Mouse (Mus musculus): Measurements from ENCODE around the gene Fbxl12. TPM values are rescaled to one million over a fixed set of nuclear protein-coding genes. Genes with fewer than 3 reads are reported as not detected.
A peak's percentile ranks its signal among the peaks of the same experiment; 100 is the strongest.

Gene Fbxl12
- total RNA-seq (2014; fragmentation: Nextera tagmentation) = 18.2 and 28.0 TPM in 2 replicates
- 3.7 and 6.3 TPM in 2 replicates for total RNA-seq (2017)

DNA sequence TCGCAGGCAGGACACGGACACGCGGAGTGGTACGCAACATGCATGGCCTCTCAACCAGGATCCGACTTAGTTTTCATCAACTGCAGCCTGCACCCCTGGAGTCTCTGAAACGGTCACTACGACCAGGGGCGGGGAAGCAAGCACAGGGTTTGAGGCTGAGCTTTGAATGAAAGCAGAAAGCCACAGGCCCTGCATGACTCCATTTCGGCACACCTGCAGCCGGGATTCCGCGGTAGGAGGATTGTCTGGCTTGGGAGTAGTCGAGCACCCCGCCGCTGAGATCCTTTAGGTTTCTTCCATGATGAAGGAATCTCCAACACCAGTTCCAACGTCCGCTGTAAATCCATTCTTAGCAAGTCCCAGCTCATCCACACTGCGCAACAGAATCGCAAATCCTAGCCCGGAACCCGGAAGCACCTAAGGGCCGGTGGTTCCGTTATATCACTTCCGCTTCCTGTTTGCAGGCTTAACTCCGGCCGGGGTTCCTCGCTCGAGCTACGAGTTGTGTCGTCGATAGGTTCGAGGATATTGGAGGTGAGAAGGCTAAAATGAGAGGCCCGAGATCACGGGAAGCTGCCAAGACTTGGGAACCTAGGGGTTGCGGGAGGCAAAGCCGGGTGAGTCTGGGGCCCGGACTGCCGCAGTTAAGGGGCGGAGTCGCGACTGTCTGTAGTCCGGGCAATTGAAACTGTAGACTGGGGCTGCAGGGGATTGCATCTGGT is at the start of gene Fbxl12:
Gene Fbxl12 (minus strand): TSS at position 408 of the 722 bp plus-strand sequence.
- ATAC-seq (replicated peaks; ENCODE audit: poor library complexity, severe bottlenecking) = peak; percentile 53

- no peak for ATAC-seq (replicated peaks; ENCODE audit: poor library complexity, severe bottlenecking)
Measured at GRCm38 (mm10) chr9:20692863-20693262, 48.3 kb upstream of the Fbxl12 start.

DNA sequence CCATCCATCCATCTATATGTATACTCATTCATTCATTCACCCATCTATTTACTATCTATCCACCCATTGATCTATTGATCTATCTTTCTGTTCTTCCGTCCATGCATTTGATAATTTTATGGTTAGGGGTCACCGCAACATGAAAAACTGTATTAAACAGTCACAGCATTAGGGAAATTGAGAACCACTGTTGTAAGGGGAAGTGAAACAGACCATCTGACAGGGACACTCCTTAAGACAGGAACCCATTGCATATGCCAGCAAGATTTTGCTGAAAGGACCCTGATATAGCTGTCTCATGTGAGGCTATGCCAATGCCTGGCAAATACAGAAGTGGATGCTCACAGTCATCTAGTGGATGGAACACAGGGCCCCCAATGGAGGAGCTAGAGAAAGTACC is 45.9 kb upstream of the Fbxl12 start:
- peak; percentile 86 for ATAC-seq (replicated peaks; ENCODE audit: poor library complexity, severe bottlenecking)

- ATAC-seq (replicated peaks; ENCODE audit: poor library complexity, severe bottlenecking) = no peak
Measured at GRCm38 (mm10) chr9:20689913-20690312, 45.3 kb upstream of the Fbxl12 start.

- no peak for ATAC-seq (replicated peaks; ENCODE audit: poor library complexity, severe bottlenecking)
Measured at GRCm38 (mm10) chr9:20689403-20689802, 44.8 kb upstream of the Fbxl12 start.

- no peak for ATAC-seq (replicated peaks; ENCODE audit: poor library complexity, severe bottlenecking)
Measured at GRCm38 (mm10) chr9:20685081-20685861, 40.7 kb upstream of the Fbxl12 start.

GRCm38 (mm10) chr9:20682389-20682722 is 37.8 kb upstream of the Fbxl12 start:
- ATAC-seq (replicated peaks; ENCODE audit: poor library complexity, severe bottlenecking) = no peak

- no peak for ATAC-seq (replicated peaks; ENCODE audit: poor library complexity, severe bottlenecking)
Measured at GRCm38 (mm10) chr9:20681546-20682388, 37.2 kb upstream of the Fbxl12 start.

GRCm38 (mm10) chr9:20680378-20680958 is 35.9 kb upstream of the Fbxl12 start:
- ATAC-seq (replicated peaks; ENCODE audit: poor library complexity, severe bottlenecking) = no peak

DNA sequence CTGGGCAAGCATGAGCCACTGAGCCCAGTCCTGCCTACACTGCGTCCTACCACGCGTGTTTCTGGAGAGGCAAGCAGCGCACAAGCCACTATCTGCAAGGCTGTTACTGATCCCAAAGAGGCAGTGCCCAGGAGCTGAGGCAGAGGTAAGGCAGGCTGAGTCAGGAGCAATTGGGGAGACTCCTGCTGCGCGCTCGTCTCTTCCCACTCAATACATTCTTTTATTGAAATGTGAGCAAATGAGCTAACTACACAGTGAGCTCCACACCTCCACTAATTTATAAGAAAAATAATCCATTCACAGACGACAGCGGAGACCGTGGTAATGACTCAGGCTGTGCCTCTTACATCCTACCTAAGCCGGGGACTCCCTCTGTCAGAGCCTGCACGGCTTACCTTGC is 33.3 kb upstream of the Fbxl12 start:
- no peak for ATAC-seq (replicated peaks; ENCODE audit: poor library complexity, severe bottlenecking)

GRCm38 (mm10) chr9:20672047-20672446 is 27.5 kb upstream of the Fbxl12 start:
- ATAC-seq (replicated peaks; ENCODE audit: poor library complexity, severe bottlenecking) = peak; percentile 60

- no peak for ATAC-seq (replicated peaks; ENCODE audit: poor library complexity, severe bottlenecking)
Measured at GRCm38 (mm10) chr9:20668065-20668464, 23.5 kb upstream of the Fbxl12 start.

GRCm38 (mm10) chr9:20666510-20667034 is 22.0 kb upstream of the Fbxl12 start:
- ATAC-seq (replicated peaks; ENCODE audit: poor library complexity, severe bottlenecking) = no peak

GRCm38 (mm10) chr9:20665925-20666324 is 21.4 kb upstream of the Fbxl12 start:
- no peak for ATAC-seq (replicated peaks; ENCODE audit: poor library complexity, severe bottlenecking)

- ATAC-seq (replicated peaks; ENCODE audit: poor library complexity, severe bottlenecking) = no peak
Measured at GRCm38 (mm10) chr9:20664982-20665637, 20.5 kb upstream of the Fbxl12 start.

DNA sequence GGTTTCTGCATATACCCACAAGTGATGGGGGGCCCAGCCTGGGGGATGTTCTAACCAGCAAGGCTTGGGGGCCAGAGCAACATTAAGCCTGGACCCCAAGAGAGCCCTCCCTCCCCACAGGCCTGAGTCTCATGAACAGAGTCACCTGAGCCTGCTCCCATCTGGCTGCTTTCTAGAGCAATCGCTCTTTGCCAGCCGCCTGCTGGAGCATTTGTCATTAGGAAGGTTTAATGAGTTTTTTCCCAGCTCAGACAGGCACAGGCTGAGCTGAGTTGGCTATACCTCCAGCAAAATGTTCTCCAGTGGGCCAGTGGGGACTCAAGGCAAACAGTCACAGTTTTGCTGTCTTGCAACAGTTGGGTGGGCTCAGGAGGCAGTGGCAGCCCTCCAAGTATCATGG is 19.8 kb upstream of the Fbxl12 start:
- ATAC-seq (replicated peaks; ENCODE audit: poor library complexity, severe bottlenecking) = no peak

- no peak for ATAC-seq (replicated peaks; ENCODE audit: poor library complexity, severe bottlenecking)
Measured at GRCm38 (mm10) chr9:20663956-20664355, 19.4 kb upstream of the Fbxl12 start.

DNA sequence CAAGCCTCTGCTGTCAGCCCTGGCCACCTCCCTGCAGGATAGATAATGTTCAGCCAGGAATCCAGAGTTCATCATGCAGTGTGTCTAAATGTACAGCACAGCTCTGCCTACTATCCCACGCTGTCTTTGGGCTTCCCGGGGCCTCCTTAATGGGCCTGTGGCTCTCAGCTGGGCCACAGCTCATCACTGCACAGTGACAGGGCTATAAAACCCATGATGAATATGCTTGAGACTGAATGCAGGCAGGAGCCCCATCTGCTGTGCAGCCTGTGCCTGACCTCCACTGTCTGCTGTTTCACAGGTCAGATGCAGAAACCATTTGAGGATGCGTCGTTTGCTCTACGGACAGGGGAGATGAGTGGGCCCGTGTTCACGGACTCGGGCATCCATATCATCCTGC is 18.3 kb upstream of the Fbxl12 start:
- ATAC-seq (replicated peaks; ENCODE audit: poor library complexity, severe bottlenecking) = no peak

- ATAC-seq (replicated peaks; ENCODE audit: poor library complexity, severe bottlenecking) = peak; percentile 79
Measured at GRCm38 (mm10) chr9:20662325-20662724, 17.8 kb upstream of the Fbxl12 start.

DNA sequence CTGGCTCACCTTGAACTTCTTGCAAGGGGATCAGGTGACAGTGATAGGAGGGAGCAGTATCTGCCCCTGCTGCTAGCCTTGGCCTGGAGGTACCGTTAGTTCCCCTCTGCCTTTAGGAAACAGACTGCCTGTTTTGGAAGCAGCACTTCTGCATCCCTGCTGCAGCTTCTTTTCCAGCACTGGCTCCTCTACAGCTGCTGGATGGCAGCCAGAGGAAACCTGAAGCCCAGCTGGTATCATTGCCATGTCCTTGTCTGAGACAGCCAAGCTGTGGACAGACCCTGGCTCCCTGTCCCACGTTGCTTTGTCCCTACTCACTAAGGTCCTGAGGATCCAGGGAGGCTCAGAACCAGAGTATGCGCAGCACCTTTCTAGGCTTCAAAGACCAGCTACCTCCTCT is 13.0 kb upstream of the Fbxl12 start:
- ATAC-seq (replicated peaks; ENCODE audit: poor library complexity, severe bottlenecking) = no peak
